Mouse (Mus musculus): ENCODE measurements around the gene Upp2. TPM values are rescaled to one million over a fixed set of nuclear protein-coding genes. Genes with fewer than 3 reads are reported as not detected.

The Upp2 gene
- total RNA-seq, 1 experiment = 0.67 TPM

DNA sequence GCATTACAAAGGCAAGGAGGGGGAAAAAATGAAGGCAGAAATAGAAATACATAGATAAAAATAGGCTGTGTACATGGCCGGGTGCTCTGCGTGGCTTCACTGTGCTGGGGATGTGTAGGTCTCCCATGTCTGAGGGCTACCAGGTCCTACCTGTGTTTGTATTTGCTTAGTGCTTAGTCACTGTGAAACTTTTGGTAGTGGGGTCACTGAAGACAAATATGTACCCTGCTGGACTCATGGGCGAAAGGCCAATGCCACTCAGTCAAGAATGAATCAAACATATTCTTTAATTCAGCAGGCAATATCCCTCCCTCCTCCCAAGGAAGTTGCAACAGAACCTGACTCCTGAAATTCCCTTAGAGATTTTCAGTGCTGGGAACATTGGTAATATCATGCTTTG lies 137.5 kb downstream of the Upp2 start:
- H3K36me3 ChIP-seq (ENCODE audit: control insufficient read depth, insufficient read depth, low read length, poor library complexity, severe bottlenecking) = no peaks in the 10 kb centered on the region
- TF ChIP-seq MAFK (IDR thresholded peaks at IDR 0.05; ENCODE audit: insufficient read depth, low read depth, low read length) (no peak), CHD2 (IDR thresholded peaks at IDR 0.05; ENCODE audit: low read depth, low read length) (no peak), ZC3H11A (IDR thresholded peaks at IDR 0.05; ENCODE audit: borderline replicate concordance, low read depth, low read length) (no peak), ZNF384 (IDR thresholded peaks at IDR 0.05; ENCODE audit: low read depth, low read length) (no peak), HCFC1 (IDR thresholded peaks at IDR 0.05; ENCODE audit: borderline replicate concordance, insufficient read depth, low read length) (no peak)
- no peak overlapping the region for H3K4me3 ChIP-seq (ENCODE audit: insufficient read depth in 1 of 2, low read depth in 1 of 2, low read length in 2 of 2, poor library complexity in 1 of 2, severe bottlenecking in 1 of 2)
- in situ Hi-C loops (cut with MboI; ENCODE audit: low sequenced_read_pairs in 2 of 2, unreplicated experiment in 2 of 2) = loop anchor here in 1 of 2 experiments (25.0 kb wide), 1 partner anchor 733 kb away; no protein-coding TSS in a partner anchor
- H3K9me3 ChIP-seq (ENCODE audit: control insufficient read depth, insufficient read depth, low read depth, low read length) = no peaks in the 10 kb centered on the region
- no peaks in the 10 kb centered on the region for H3K4me1 ChIP-seq (ENCODE audit: control insufficient read depth in 2 of 2, insufficient read depth in 2 of 2, low read length in 2 of 2, poor library complexity in 1 of 2)
- H3K27ac ChIP-seq (ENCODE audit: insufficient read depth, low read depth, low read length, poor library complexity, severe bottlenecking) = no peak overlapping the region
- H3K9ac ChIP-seq (ENCODE audit: insufficient read depth, low read depth, low read length, poor library complexity, severe bottlenecking) = no peak overlapping the region
- no peak for DNase-seq (ENCODE audit: low read depth, low spot score)

DNA sequence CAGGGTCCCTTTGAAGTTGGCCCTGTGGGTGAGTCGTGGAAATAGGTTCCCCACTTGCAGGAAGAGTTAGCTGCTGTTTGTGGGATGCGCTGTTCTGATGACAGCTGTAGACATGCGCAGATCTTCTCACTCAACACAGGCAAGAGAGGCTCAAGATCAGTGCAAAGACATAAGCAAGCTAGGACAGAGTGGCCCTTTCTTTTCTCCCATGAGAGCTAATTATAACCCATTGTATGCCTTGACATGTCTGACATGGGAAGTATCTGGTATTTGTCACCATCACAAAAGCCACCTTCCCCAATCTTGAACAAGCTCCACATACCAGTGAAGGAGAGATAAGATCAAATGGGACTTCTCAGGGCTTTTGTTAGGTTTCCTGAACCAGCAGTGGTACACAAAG lies 140.6 kb downstream of the Upp2 start:
- Histone ChIP-seq H3K9ac (ENCODE audit: insufficient read depth, low read depth, low read length, poor library complexity, severe bottlenecking) (no peak overlapping the region), H3K9me3 (ENCODE audit: control insufficient read depth, insufficient read depth, low read depth, low read length) (no peaks in the 10 kb centered on the region), H3K27ac (ENCODE audit: insufficient read depth, low read depth, low read length, poor library complexity, severe bottlenecking) (no peak overlapping the region), H3K4me1 (ENCODE audit: control insufficient read depth in 2 of 2, insufficient read depth in 2 of 2, low read length in 2 of 2, poor library complexity in 1 of 2) (no peaks in the 10 kb centered on the region), H3K4me3 (ENCODE audit: insufficient read depth in 1 of 2, low read depth in 1 of 2, low read length in 2 of 2, poor library complexity in 1 of 2, severe bottlenecking in 1 of 2) (no peak overlapping the region), H3K36me3 (ENCODE audit: control insufficient read depth, insufficient read depth, low read length, poor library complexity, severe bottlenecking) (no peaks in the 10 kb centered on the region)
- TF ChIP-seq MAFK (IDR thresholded peaks at IDR 0.05; ENCODE audit: insufficient read depth, low read depth, low read length) = no peak
- no peak for TF ChIP-seq HCFC1 (IDR thresholded peaks at IDR 0.05; ENCODE audit: borderline replicate concordance, insufficient read depth, low read length)
- no peak for TF ChIP-seq CHD2 (IDR thresholded peaks at IDR 0.05; ENCODE audit: low read depth, low read length)
- TF ChIP-seq ZC3H11A (IDR thresholded peaks at IDR 0.05; ENCODE audit: borderline replicate concordance, low read depth, low read length) = no peak
- no peak for TF ChIP-seq ZNF384 (IDR thresholded peaks at IDR 0.05; ENCODE audit: low read depth, low read length)
- in situ Hi-C loops (cut with MboI; ENCODE audit: low sequenced_read_pairs in 2 of 2, unreplicated experiment in 2 of 2) = loop anchor here in 1 of 2 experiments (25.0 kb wide), 1 partner anchor 730 kb away; no protein-coding TSS in a partner anchor
- no peak for DNase-seq (ENCODE audit: low read depth, low spot score)

- no peaks in the 10 kb centered on the region for H3K36me3 ChIP-seq (ENCODE audit: control insufficient read depth, insufficient read depth, low read length, poor library complexity, severe bottlenecking)
- H3K4me3 ChIP-seq (ENCODE audit: insufficient read depth in 1 of 2, low read depth in 1 of 2, low read length in 2 of 2, poor library complexity in 1 of 2, severe bottlenecking in 1 of 2) = no peak overlapping the region
- H3K9me3 ChIP-seq (ENCODE audit: control insufficient read depth, insufficient read depth, low read depth, low read length) = no peaks in the 10 kb centered on the region
- H3K4me1 ChIP-seq (ENCODE audit: control insufficient read depth in 2 of 2, insufficient read depth in 2 of 2, low read length in 2 of 2, poor library complexity in 1 of 2) = no peaks in the 10 kb centered on the region
- DNase-seq (ENCODE audit: low read depth, low spot score) = no peak
- H3K27ac ChIP-seq (ENCODE audit: insufficient read depth, low read depth, low read length, poor library complexity, severe bottlenecking) = no peak overlapping the region
- no peak overlapping the region for H3K9ac ChIP-seq (ENCODE audit: insufficient read depth, low read depth, low read length, poor library complexity, severe bottlenecking)
- in situ Hi-C loops (cut with MboI; ENCODE audit: low sequenced_read_pairs in 2 of 2, unreplicated experiment in 2 of 2) = loop anchor here in 1 of 2 experiments (25.0 kb wide), 1 partner anchor 727 kb away; no protein-coding TSS in a partner anchor
- TF ChIP-seq ZC3H11A (IDR thresholded peaks at IDR 0.05; ENCODE audit: borderline replicate concordance, low read depth, low read length) = no peak; the same call in 1 of the 2 replicates
- no peak for TF ChIP-seq CHD2 (IDR thresholded peaks at IDR 0.05; ENCODE audit: low read depth, low read length)
- TF ChIP-seq HCFC1 (IDR thresholded peaks at IDR 0.05; ENCODE audit: borderline replicate concordance, insufficient read depth, low read length) = no peak
- TF ChIP-seq ZNF384 (IDR thresholded peaks at IDR 0.05; ENCODE audit: low read depth, low read length) = no peak
- no peak for TF ChIP-seq MAFK (IDR thresholded peaks at IDR 0.05; ENCODE audit: insufficient read depth, low read depth, low read length)
Measured at GRCm38 (mm10) chr2:58710234-58710633, 143.1 kb downstream of the Upp2 start.

DNA sequence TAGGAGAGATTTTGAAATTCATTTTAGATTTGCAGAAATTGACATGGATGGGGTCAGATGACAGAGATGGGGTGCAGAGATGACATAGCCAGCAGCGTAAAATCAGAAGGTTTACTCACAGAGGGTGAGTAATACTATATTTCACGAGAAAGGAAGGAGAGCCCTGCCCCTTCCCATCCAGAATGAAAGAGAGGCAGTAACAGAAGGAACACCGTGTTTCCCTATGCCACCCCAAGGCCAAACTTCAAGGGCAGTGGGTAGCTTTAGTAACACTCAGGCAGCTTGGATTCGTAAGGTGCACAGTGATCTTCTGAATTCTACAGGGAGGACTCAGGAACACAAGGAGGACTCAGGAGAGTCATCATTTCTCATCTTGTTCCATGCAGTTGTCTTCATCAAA lies 144.0 kb downstream of the Upp2 start:
- TF ChIP-seq ZNF384 (IDR thresholded peaks at IDR 0.05; ENCODE audit: low read depth, low read length) (no peak), MAFK (IDR thresholded peaks at IDR 0.05; ENCODE audit: insufficient read depth, low read depth, low read length) (no peak), CHD2 (IDR thresholded peaks at IDR 0.05; ENCODE audit: low read depth, low read length) (no peak), HCFC1 (IDR thresholded peaks at IDR 0.05; ENCODE audit: borderline replicate concordance, insufficient read depth, low read length) (no peak), ZC3H11A (IDR thresholded peaks at IDR 0.05; ENCODE audit: borderline replicate concordance, low read depth, low read length) (no peak)
- Histone ChIP-seq H3K9ac (ENCODE audit: insufficient read depth, low read depth, low read length, poor library complexity, severe bottlenecking) (no peak overlapping the region), H3K4me3 (ENCODE audit: insufficient read depth in 1 of 2, low read depth in 1 of 2, low read length in 2 of 2, poor library complexity in 1 of 2, severe bottlenecking in 1 of 2) (no peak overlapping the region), H3K4me1 (ENCODE audit: control insufficient read depth in 2 of 2, insufficient read depth in 2 of 2, low read length in 2 of 2, poor library complexity in 1 of 2) (no peaks in the 10 kb centered on the region), H3K9me3 (ENCODE audit: control insufficient read depth, insufficient read depth, low read depth, low read length) (no peaks in the 10 kb centered on the region), H3K27ac (ENCODE audit: insufficient read depth, low read depth, low read length, poor library complexity, severe bottlenecking) (no peak overlapping the region), H3K36me3 (ENCODE audit: control insufficient read depth, insufficient read depth, low read length, poor library complexity, severe bottlenecking) (no peaks in the 10 kb centered on the region)
- DNase-seq (ENCODE audit: low read depth, low spot score) = no peak
- in situ Hi-C loops (cut with MboI; ENCODE audit: low sequenced_read_pairs in 2 of 2, unreplicated experiment in 2 of 2) = loop anchor here in 1 of 2 experiments (25.0 kb wide), 1 partner anchor 726 kb away; no protein-coding TSS in a partner anchor
